Mouse (Mus musculus) ES-Bruce4 (cell line): ENCODE measurements around the gene Adcy4.

Source experiments
- CTCF ChIP-seq: IDR thresholded peaks from one replicate; pipeline ENCODE4 v1.8.1; 2011; ENCODE audit warnings: low read depth, low read length
- EP300 ChIP-seq: IDR thresholded peaks from 2 replicates; pipeline ENCODE4 v1.6.1; 2011; ENCODE audit warnings: low read depth, low read length; ENCODE audit not compliant: insufficient read depth

DNA sequence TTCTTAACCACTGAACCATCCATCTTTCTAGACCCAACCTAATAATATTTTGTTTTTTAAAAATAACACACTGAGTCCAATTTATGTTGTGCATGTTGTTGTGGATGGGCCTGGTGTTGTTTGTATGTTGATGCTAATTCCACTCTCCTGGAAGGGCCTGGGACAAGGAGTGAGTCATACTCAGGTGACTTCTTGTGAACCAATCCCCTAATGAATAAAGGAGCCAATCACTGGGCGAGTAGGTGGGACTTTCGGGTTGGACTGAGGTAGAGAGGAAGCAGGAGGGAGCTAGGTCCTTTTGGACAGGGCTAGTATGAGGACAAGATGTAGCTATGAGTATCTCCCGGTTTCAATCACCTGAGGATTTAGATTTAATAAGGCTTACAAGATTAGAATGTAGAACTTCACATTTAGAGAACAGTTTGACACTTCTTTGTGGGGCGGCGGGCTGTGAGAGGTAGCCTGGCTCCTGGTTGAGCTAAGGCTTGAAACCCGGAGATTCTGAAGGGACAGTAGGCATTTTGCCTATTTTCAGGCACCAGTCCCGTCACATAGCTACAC is 36.0 kb upstream of the Adcy4 start:
- TF ChIP-seq CTCF (no peak), EP300 (no peak)
